Mouse (Mus musculus) Patski (cell line): ENCODE measurements around the gene Cd99l2. TPM values are rescaled to one million over a fixed set of nuclear protein-coding genes. Genes with fewer than 3 reads are reported as not detected.

ENCODE experiments used
- ATAC-seq: fragments of 100-300 bp; one replicate; pipeline ENCODE4 v1.8.0; 2021
- CTCF ChIA-PET: fragments of 350-600 bp; sonication (Branson Sonifier 250); formaldehyde crosslinking; loops from one replicate; lab custom pipeline; 2022; ENCODE audit warnings: inconsistent platforms; lab: Charles Lee
- POLR2A ChIA-PET: fragments of 350-600 bp; sonication (Branson Sonifier 250); formaldehyde crosslinking; loops from one replicate; lab custom pipeline; 2022; ENCODE audit warnings: antibody characterized with exemption, inconsistent platforms; lab: Charles Lee
- DNase-seq: peaks from one replicate; pipeline ENCODE4 v3.0.0-alpha.2; 2011; ENCODE audit warnings: low read depth, low spot score
- H3K27me3 ChIP-seq: fragments of 371-371 bp; one replicate; pipeline ENCODE4 v1.5.1; 2021
- CTCF ChIP-seq: fragments of 100-300 bp; IDR thresholded peaks from one replicate; pipeline ENCODE4 v1.5.1; 2021
- in situ Hi-C: fragments of 300-500 bp; cut with MboI; formaldehyde crosslinking; loops from 3 replicates; pipeline ENCODE4 v1.11.1; 2018; ENCODE audit warnings: low pct_unique_long_range_greater_than_20kb, mixed read lengths
- polyA plus RNA-seq: library from polyadenylated mRNA; unstranded; gene quantifications from one replicate; pipeline ENCODE4 v1.2.3, GENCODE M21; 2021

The Cd99l2 gene
- 43.0 TPM for polyA plus RNA-seq

GRCm38 (mm10) chrX:71492634-71493278, at the start of gene Cd99l2:
TSS of gene Cd99l2 (minus strand) at chrX:71492849.
- POLR2A ChIA-PET = no interaction called here
- peaks cover 20% of the 10 kb centered on the region for H3K27me3 ChIP-seq
- DNase-seq = no peak
- CTCF ChIA-PET = interaction anchor here (2.2 kb wide), 1 partner anchor 39 kb away, joined by 6 read pairs; no protein-coding TSS in a partner anchor
- in situ Hi-C loops = no loop called here
- ATAC-seq = peak; percentile 76
- no peak for TF ChIP-seq CTCF

GRCm38 (mm10) chrX:71540821-71541510, 48.3 kb upstream of the Cd99l2 start:
- ATAC-seq = no peak
- POLR2A ChIA-PET = no interaction called here
- TF ChIP-seq CTCF = no peak
- in situ Hi-C loops = no loop called here
- DNase-seq = no peak
- CTCF ChIA-PET = no interaction called here
- H3K27me3 ChIP-seq = no peaks in the 10 kb centered on the region

GRCm38 (mm10) chrX:71537791-71538190, 45.1 kb upstream of the Cd99l2 start:
- no peak for ATAC-seq
- POLR2A ChIA-PET = no interaction called here
- in situ Hi-C loops = no loop called here
- CTCF ChIA-PET = no interaction called here
- no peaks in the 10 kb centered on the region for H3K27me3 ChIP-seq
- no peak for DNase-seq
- TF ChIP-seq CTCF = no peak

GRCm38 (mm10) chrX:71534102-71534501, 41.5 kb upstream of the Cd99l2 start:
- POLR2A ChIA-PET = no interaction called here
- no peaks in the 10 kb centered on the region for H3K27me3 ChIP-seq
- CTCF ChIA-PET = no interaction called here

GRCm38 (mm10) chrX:71532635-71533034, 40.0 kb upstream of the Cd99l2 start:
- CTCF ChIA-PET = interaction anchor here (1.0 to 1.7 kb wide), 2 partner anchors 11 to 39 kb away, joined by 3 to 6 read pairs; no protein-coding TSS in a partner anchor
- DNase-seq = no peak
- TF ChIP-seq CTCF = no peak
- POLR2A ChIA-PET = no interaction called here
- H3K27me3 ChIP-seq = no peaks in the 10 kb centered on the region
- in situ Hi-C loops = no loop called here
- no peak for ATAC-seq

More at GRCm38 (mm10) chrX:71534102-71534501, 41.5 kb upstream of the Cd99l2 start:
- no peak for TF ChIP-seq CTCF
- in situ Hi-C loops = no loop called here
- DNase-seq (no peak), ATAC-seq (no peak)

- peak; percentile 67 for DNase-seq
- H3K27me3 ChIP-seq = peaks cover 4% of the 10 kb centered on the region
- ChIA-PET POLR2A (no interaction called here), CTCF (interaction anchor here (0.7 to 2.4 kb wide), 3 partner anchors 10 to 61 kb away, joined by 3 to 6 read pairs (median 5); no protein-coding TSS in a partner anchor)
- ATAC-seq = peak; percentile 83
- no peak for TF ChIP-seq CTCF
- in situ Hi-C loops = no loop called here
Measured at GRCm38 (mm10) chrX:71528646-71529045, 36.0 kb upstream of the Cd99l2 start.

GRCm38 (mm10) chrX:71528150-71528549, 35.5 kb upstream of the Cd99l2 start:
- no peak for DNase-seq
- POLR2A ChIA-PET = no interaction called here
- in situ Hi-C loops = no loop called here

GRCm38 (mm10) chrX:71527461-71527860, 34.8 kb upstream of the Cd99l2 start:
- no peak for ATAC-seq
- POLR2A ChIA-PET = no interaction called here
- in situ Hi-C loops = no loop called here

More at GRCm38 (mm10) chrX:71528150-71528549, 35.5 kb upstream of the Cd99l2 start:
- CTCF ChIA-PET = interaction anchor here (1.3 to 2.4 kb wide), 2 partner anchors 10 to 17 kb away, joined by 5 to 6 read pairs; no protein-coding TSS in a partner anchor
- TF ChIP-seq CTCF = no peak
- H3K27me3 ChIP-seq = peaks cover 4% of the 10 kb centered on the region
- ATAC-seq = no peak

GRCm38 (mm10) chrX:71525593-71526299, 33.1 kb upstream of the Cd99l2 start:
- ATAC-seq (no peak), DNase-seq (no peak)
- H3K27me3 ChIP-seq = peaks cover 7% of the 10 kb centered on the region
- ChIA-PET POLR2A (no interaction called here), CTCF (interaction anchor here (1.0 kb wide), 1 partner anchor 103 kb away, joined by 3 read pairs; no protein-coding TSS in a partner anchor)
- in situ Hi-C loops = no loop called here
- TF ChIP-seq CTCF = no peak

More at GRCm38 (mm10) chrX:71527461-71527860, 34.8 kb upstream of the Cd99l2 start:
- CTCF ChIA-PET = interaction anchor here (2.4 kb wide), 1 partner anchor 9 kb away, joined by 6 read pairs; no protein-coding TSS in a partner anchor
- no peak for TF ChIP-seq CTCF
- H3K27me3 ChIP-seq = peaks cover 5% of the 10 kb centered on the region
- DNase-seq = no peak

GRCm38 (mm10) chrX:71524310-71524709, 31.7 kb upstream of the Cd99l2 start:
- no peak for TF ChIP-seq CTCF
- peaks cover 7% of the 10 kb centered on the region for H3K27me3 ChIP-seq
- ATAC-seq (no peak), DNase-seq (no peak)
- CTCF ChIA-PET = interaction anchor here (0.9 kb wide), 1 partner anchor 27 kb away, joined by 3 read pairs; no protein-coding TSS in a partner anchor
- POLR2A ChIA-PET = no interaction called here
- in situ Hi-C loops = no loop called here
